Mouse (Mus musculus) MEL (cell line): ENCODE measurements around the gene Rnf44. TPM values are rescaled to one million over a fixed set of nuclear protein-coding genes. Genes with fewer than 3 reads are reported as not detected.

Source experiments
- DNase-seq: peaks from one replicate; pipeline ENCODE4 v3.0.0; 2011; ENCODE audit warnings: low read depth, low spot score
- H3K27ac ChIP-seq: 2 replicates; pipeline ENCODE4 v1.5.1; 2012; ENCODE audit warnings: low read depth, mild to moderate bottlenecking, control low read depth, low read length, moderate library complexity; ENCODE audit not compliant: control insufficient read depth
- H3K27me3 ChIP-seq, 2 experiments: fragments of 150-350 bp in 1 of 2; sonication (generic) in 1 of 2; 2 replicates each; pipeline ENCODE4 v1.6.1; 2012; ENCODE audit warnings: low read length in 2 of 2, mild to moderate bottlenecking in 2 of 2, improper control_type of control experiment in 1 of 2, moderate library complexity in 1 of 2; ENCODE audit not compliant: insufficient read depth in 2 of 2, control insufficient read depth in 1 of 2
- H3K36me3 ChIP-seq, 2 experiments: 2 replicates each; pipeline ENCODE4 v1.6.1; 2012 to 2014; ENCODE audit warnings: low read length in 2 of 2, improper control_type of control experiment in 1 of 2, inconsistent platforms in 1 of 2, mild to moderate bottlenecking in 1 of 2; ENCODE audit not compliant: insufficient read depth in 2 of 2, control insufficient read depth in 1 of 2
- H3K4me1 ChIP-seq, 2 experiments: fragments of 150-350 bp in 1 of 2; sonication (generic) in 1 of 2; 2 replicates each; pipeline ENCODE4 v1.6.1; 2012; ENCODE audit warnings: low read length in 2 of 2, improper control_type of control experiment in 1 of 2, mild to moderate bottlenecking in 1 of 2; ENCODE audit not compliant: insufficient read depth in 2 of 2, control insufficient read depth in 1 of 2
- H3K4me3 ChIP-seq, 2 experiments: fragments of 150-350 bp in 1 of 2; sonication (generic) in 1 of 2; 2 replicates each; pipeline ENCODE4 v1.5.1; 2012; ENCODE audit warnings: low read depth in 2 of 2, low read length in 2 of 2, mild to moderate bottlenecking in 2 of 2, moderate library complexity in 2 of 2, control low read depth in 1 of 2, improper control_type of control experiment in 1 of 2; ENCODE audit not compliant: control insufficient read depth in 1 of 2, insufficient read depth in 1 of 2
- H3K79me2 ChIP-seq: 2 replicates; pipeline ENCODE4 v1.6.1; 2012; ENCODE audit warnings: mild to moderate bottlenecking, low read length, moderate library complexity; ENCODE audit not compliant: control insufficient read depth, poor library complexity, insufficient read depth
- H3K9ac ChIP-seq: 2 replicates; pipeline ENCODE4 v1.6.1; 2012; ENCODE audit warnings: low read depth, mild to moderate bottlenecking, control low read depth, low read length, moderate library complexity; ENCODE audit not compliant: control insufficient read depth, poor library complexity, severe bottlenecking
- H3K9me3 ChIP-seq: fragments of 150-350 bp; sonication (generic); replicated peaks from 2 replicates; pipeline ENCODE4 v1.6.1; 2012; ENCODE audit warnings: mild to moderate bottlenecking, low read length, improper control_type of control experiment, moderate library complexity; ENCODE audit not compliant: insufficient read depth
- BHLHE40 ChIP-seq: IDR thresholded peaks from 2 replicates; pipeline ENCODE4 v1.6.1; 2012; ENCODE audit warnings: low read depth, mild to moderate bottlenecking, inconsistent platforms, low read length, improper control_type of control experiment, borderline replicate concordance
- CHD1 ChIP-seq: IDR thresholded peaks from 2 replicates; pipeline ENCODE4 v1.6.1; 2012; ENCODE audit warnings: low read depth, mild to moderate bottlenecking, inconsistent platforms, low read length, improper control_type of control experiment
- CHD2 ChIP-seq: IDR thresholded peaks from 2 replicates; pipeline ENCODE4 v1.6.1; 2011; ENCODE audit warnings: low read length, improper control_type of control experiment
- E2F4 ChIP-seq: IDR thresholded peaks from 2 replicates; pipeline ENCODE4 v1.6.1; 2011; ENCODE audit warnings: low read depth, low read length, improper control_type of control experiment, borderline replicate concordance
- EP300 ChIP-seq, 2 experiments: IDR thresholded peaks; 2 replicates each; pipeline ENCODE4 v1.6.1; 2011; ENCODE audit warnings: improper control_type of control experiment in 2 of 2, low read length in 2 of 2, low read depth in 1 of 2, mild to moderate bottlenecking in 1 of 2
- ETS1 ChIP-seq: IDR thresholded peaks from 2 replicates; pipeline ENCODE4 v1.6.1; 2012; ENCODE audit warnings: low read depth, mild to moderate bottlenecking, inconsistent platforms, low read length, improper control_type of control experiment, moderate library complexity
- HCFC1 ChIP-seq: IDR thresholded peaks from 2 replicates; pipeline ENCODE4 v1.6.1; 2012; ENCODE audit warnings: low read depth, mild to moderate bottlenecking, inconsistent platforms, low read length, improper control_type of control experiment, moderate library complexity
- JUND ChIP-seq: IDR thresholded peaks from 2 replicates; pipeline ENCODE4 v1.6.1; 2011; ENCODE audit warnings: low read depth, mild to moderate bottlenecking, improper control_type of control experiment, low read length
- MAX ChIP-seq: IDR thresholded peaks from 2 replicates; pipeline ENCODE4 v1.6.1; 2011; ENCODE audit warnings: low read length, improper control_type of control experiment
- MAZ ChIP-seq: IDR thresholded peaks from 2 replicates; pipeline ENCODE4 v1.6.1; 2012; ENCODE audit warnings: low read depth, mild to moderate bottlenecking, inconsistent platforms, low read length, improper control_type of control experiment
- NRF1 ChIP-seq: IDR thresholded peaks from 2 replicates; pipeline ENCODE4 v1.6.1; 2014; ENCODE audit warnings: low read depth, mild to moderate bottlenecking, inconsistent platforms, low read length, improper control_type of control experiment, moderate library complexity; ENCODE audit not compliant: poor library complexity, insufficient read depth, severe bottlenecking
- POLR2AphosphoS2 ChIP-seq: IDR thresholded peaks from 2 replicates; pipeline ENCODE4 v1.6.1; 2011; ENCODE audit warnings: low read length, improper control_type of control experiment
- RAD21 ChIP-seq: IDR thresholded peaks from 2 replicates; pipeline ENCODE4 v1.6.1; 2011; ENCODE audit warnings: mild to moderate bottlenecking, low read depth, low read length, improper control_type of control experiment
- RCOR1 ChIP-seq: IDR thresholded peaks from 2 replicates; pipeline ENCODE4 v1.6.1; 2012; ENCODE audit warnings: low read depth, mild to moderate bottlenecking, inconsistent platforms, low read length, improper control_type of control experiment
- SMC3 ChIP-seq: IDR thresholded peaks from 2 replicates; pipeline ENCODE4 v1.6.1; 2011; ENCODE audit warnings: low read depth, low read length, improper control_type of control experiment
- TCF12 ChIP-seq: IDR thresholded peaks from 2 replicates; pipeline ENCODE4 v1.6.1; 2014; ENCODE audit warnings: low read depth, mild to moderate bottlenecking, inconsistent platforms, low read length, improper control_type of control experiment, moderate library complexity
- USF1 ChIP-seq: IDR thresholded peaks from 2 replicates; pipeline ENCODE4 v1.6.1; 2014; ENCODE audit warnings: low read depth, mild to moderate bottlenecking, inconsistent platforms, low read length, improper control_type of control experiment, moderate library complexity
- ZC3H11A ChIP-seq: IDR thresholded peaks from 2 replicates; pipeline ENCODE4 v1.6.1; 2012; ENCODE audit warnings: low read depth, mild to moderate bottlenecking, inconsistent platforms, low read length, improper control_type of control experiment
- ZKSCAN1 ChIP-seq: IDR thresholded peaks from 2 replicates; pipeline ENCODE4 v1.6.1; 2012; ENCODE audit warnings: low read depth, mild to moderate bottlenecking, inconsistent platforms, low read length, improper control_type of control experiment, moderate library complexity
- polyA plus RNA-seq, 2 experiments: library from polyadenylated mRNA; stranded (reverse) in 1 of 2; unstranded in 1 of 2; fragments of >175 nt in 1 of 2; fragments of >200 nt in 1 of 2; gene quantifications; 2 replicates each; pipeline versions ENCODE4 v1.2.1 to v1.2.4; 2012; ENCODE audit warnings: low replicate concordance in 2 of 2, low read depth in 1 of 2; ENCODE audit not compliant: insufficient read length in 2 of 2, insufficient read depth in 1 of 2, missing spikeins in 1 of 2
- total RNA-seq: library from RNA; depleted of rRNA; stranded (reverse); fragments of 300-350 nt; gene quantifications from 2 replicates; pipeline ENCODE4 v1.2.3, GENCODE M21; 2012

Gene Rnf44
- total and polyA plus RNA-seq, 3 experiments = 10.7 to 60.5 TPM; not detected in 1

GRCm38 (mm10) chr13:54663999-54664398, 29.7 kb downstream of the Rnf44 start:
- no peaks in the 10 kb centered on the region for H3K27me3 ChIP-seq
- no peaks in the 10 kb centered on the region for H3K4me1 ChIP-seq
- no peak for DNase-seq
- no peaks in the 10 kb centered on the region for H3K9me3 ChIP-seq
- H3K79me2 ChIP-seq = no peaks in the 10 kb centered on the region
- TF ChIP-seq ZC3H11A = no peak
- no peak for TF ChIP-seq E2F4
- TF ChIP-seq POLR2AphosphoS2 = no peak
- no peak for TF ChIP-seq RAD21
- TF ChIP-seq TCF12 = no peak
- TF ChIP-seq JUND = no peak
- TF ChIP-seq USF1 = no peak
- TF ChIP-seq NRF1 = no peak
- no peak for TF ChIP-seq ETS1
- no peak overlapping the region for H3K4me3 ChIP-seq
- peaks cover 0 to 1% of the 10 kb centered on the region in 2 experiments; a peak in 1 of 4 replicates for H3K36me3 ChIP-seq
- H3K27ac ChIP-seq = no peak overlapping the region
- no peak overlapping the region for H3K9ac ChIP-seq

DNA sequence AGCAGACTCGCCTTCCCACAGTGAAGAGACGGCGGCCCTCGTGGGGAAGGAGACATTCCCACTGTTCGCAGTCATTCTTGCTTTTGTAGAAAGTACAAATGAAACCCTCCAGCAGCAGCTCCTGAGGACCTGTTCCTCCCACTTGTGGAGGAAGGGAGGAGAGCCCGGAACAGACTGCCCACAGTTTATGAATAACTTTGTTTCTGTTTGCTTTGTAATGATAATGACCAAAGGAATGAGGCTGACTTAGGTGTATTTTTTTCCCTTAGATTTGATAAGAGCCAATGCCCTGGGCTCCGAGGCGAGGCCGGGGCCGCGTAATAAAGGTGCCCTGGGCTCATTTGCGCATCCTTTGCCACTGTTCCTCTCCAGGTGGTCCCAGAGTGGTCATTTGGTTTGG, 32.3 kb downstream of the Rnf44 start:
- DNase-seq = no peak
- Histone ChIP-seq H3K27ac (no peak overlapping the region), H3K27me3 (no peaks in the 10 kb centered on the region), H3K36me3 (peaks cover 0 to 9% of the 10 kb centered on the region in 2 experiments; a peak in 2 of 4 replicates), H3K79me2 (no peaks in the 10 kb centered on the region), H3K4me3 (no peak overlapping the region), H3K9me3 (no peaks in the 10 kb centered on the region), H3K9ac (no peak overlapping the region), H3K4me1 (no peaks in the 10 kb centered on the region)
- TF ChIP-seq ZKSCAN1 = no peak
- no peak for TF ChIP-seq EP300 (IDR thresholded peaks at IDR 0.05; ENCODE audit: low read depth in 1 of 2, low read length in 2 of 2)
- TF ChIP-seq MAX = no peak
- no peak for TF ChIP-seq MAZ
- no peak for TF ChIP-seq JUND
- no peak for TF ChIP-seq RCOR1
- no peak for TF ChIP-seq CHD1
- no peak for TF ChIP-seq HCFC1
- no peak for TF ChIP-seq CHD2
- no peak for TF ChIP-seq POLR2AphosphoS2
- no peak for TF ChIP-seq SMC3
- TF ChIP-seq BHLHE40 = no peak
